8 mouse cellular contexts compared by ENCODE assay signal in genomic region chr11:85392179-85392863, GRCm38 (mm10). TPM values are rescaled to one million over a fixed set of nuclear protein-coding genes. Genes with fewer than 3 reads are reported as not detected.
DNase-seq lines count a peak whose midpoint lies in the region; ATAC-seq and TF ChIP-seq lines count a peak whose summit lies in the region.

No protein-coding gene starts in this region.

- no peak overlapping the region for H3K4me2 ChIP-seq in neural tube, embryonic 15.5 days
- H3K4me2 ChIP-seq in liver, embryonic 11.5 days, result no peak overlapping the region

- no peak for TF ChIP-seq POLR2A in embryonic fibroblast, embryonic 13.5 days (IDR thresholded peaks at IDR 0.05; ENCODE audit: low read depth, low read length)

- no peaks in the 10 kb centered on the region for H3K9me3 ChIP-seq in neural tube, embryonic 15.5 days (replicated peaks)
- no peaks in the 10 kb centered on the region for H3K9me3 ChIP-seq in liver, embryonic 11.5 days (ENCODE audit: control insufficient read depth, low read length)

- 35% methylated on average over 12 of the region's 12 CpGs for WGBS in neural tube, embryonic 15.5 days
- 85% methylated on average over 12 of the region's 12 CpGs for WGBS in liver, embryonic 11.5 days

- ATAC-seq in neural tube, embryonic 15.5 days (ENCODE audit: low FRiP score), result no peak
- ATAC-seq in liver, embryonic 11.5 days (replicated peaks; ENCODE audit: low FRiP score), result no peak
- ATAC-seq in megakaryocyte progenitor cell, adult 5-6 weeks (replicated peaks; ENCODE audit: poor library complexity), result no peak

- TF ChIP-seq CTCF in embryonic fibroblast, embryonic 13.5 days (IDR thresholded peaks at IDR 0.05; ENCODE audit: borderline replicate concordance, insufficient read depth, low read length), result no peak

- H3K9ac ChIP-seq in neural tube, embryonic 15.5 days (replicated peaks), result no peak overlapping the region
- H3K9ac ChIP-seq in liver, embryonic 11.5 days (ENCODE audit: low read depth, low read length), result no peak overlapping the region

- H3K4me3 ChIP-seq in neural tube, embryonic 15.5 days (replicated peaks), result no peak overlapping the region
- no peak overlapping the region for H3K4me3 ChIP-seq in embryonic fibroblast, embryonic 13.5 days (ENCODE audit: insufficient read depth, low read length)
- H3K4me3 ChIP-seq in liver, embryonic 11.5 days (ENCODE audit: low read depth, low read length), result no peak overlapping the region

- H3K36me3 ChIP-seq in neural tube, embryonic 15.5 days, result no peaks in the 10 kb centered on the region
- no peaks in the 10 kb centered on the region for H3K36me3 ChIP-seq in liver, embryonic 11.5 days (ENCODE audit: control insufficient read depth, insufficient read depth, low read length)

- peaks cover 5% of the 10 kb centered on the region for H3K4me1 ChIP-seq in neural tube, embryonic 15.5 days
- H3K4me1 ChIP-seq in embryonic fibroblast, embryonic 13.5 days (ENCODE audit: control insufficient read depth, insufficient read depth, low read length), result no peaks in the 10 kb centered on the region; the same call in 1 of the 2 replicates
- H3K4me1 ChIP-seq in liver, embryonic 11.5 days (replicated peaks; ENCODE audit: control insufficient read depth, insufficient read depth, low read length), result no peaks in the 10 kb centered on the region

- DNase-seq in neural tube, embryonic 10.5 days (ENCODE audit: extremely low spot score, low spot score), result peak; percentile 19
- DNase-seq in kidney, postnatal 36 days, result peak; percentile 8 to 34
- DNase-seq in retina, postnatal 1 day, result peak; percentile 90
- no peak for DNase-seq in liver, embryonic 11.5 days (ENCODE audit: low spot score)
- DNase-seq in adipocyte (ENCODE audit: low spot score), result no peak

- no peaks in the 10 kb centered on the region for H3K27me3 ChIP-seq in neural tube, embryonic 15.5 days (replicated peaks)
- H3K27me3 ChIP-seq in liver, embryonic 11.5 days (replicated peaks; ENCODE audit: control insufficient read depth, insufficient read depth, low read length), result no peaks in the 10 kb centered on the region

- H3K27ac ChIP-seq in neural tube, embryonic 15.5 days (replicated peaks), result no peak overlapping the region
- peak overlapping the region; percentile 12 for H3K27ac ChIP-seq in embryonic fibroblast, embryonic 13.5 days (ENCODE audit: insufficient read depth, low read length)
- H3K27ac ChIP-seq in liver, embryonic 11.5 days (ENCODE audit: low read depth, low read length), result no peak overlapping the region

RNA-seq across cellular contexts. Expression of gene Bcas3, which starts 39.4 kb away (rescaled TPM):
- polyA plus RNA-seq in neural tube, embryonic 15.5 days (2015; fragmentation: Nextera tagmentation; extraction: Ambion mirVana), result 30.0 and 31.6 TPM in 2 replicates
- 17.0 and 20.6 TPM in 2 replicates for polyA plus RNA-seq in embryonic fibroblast, embryonic 13.5 days (2011; ENCODE audit: insufficient read length, low read depth, missing spikeins)
- 24.8 and 25.8 TPM in 2 replicates for polyA plus RNA-seq in liver, embryonic 11.5 days (2014; fragmentation: Nextera tagmentation; extraction: Ambion mirVana)
- total RNA-seq in megakaryocyte progenitor cell, adult 5-6 weeks (2015), result 14.6 and 22.1 TPM in 2 replicates
- total RNA-seq in megakaryocyte progenitor cell, adult 5-6 weeks (2017), result 14.3 and 19.8 TPM in 2 replicates

Comparison
In these comparisons a context has a peak if more than half of its experiments do, and no peak if none do; other contexts are left out.
1. DNase-seq: peak in neural tube, embryonic 10.5 days (single experiment), kidney, postnatal 36 days (2 of 2) and retina, postnatal 1 day (single experiment); none in liver, embryonic 11.5 days (single experiment) and adipocyte (single experiment).